Mouse (Mus musculus): ENCODE results near the gene Ntn1. TPM values are rescaled to one million over a fixed set of nuclear protein-coding genes. Genes with fewer than 3 reads are reported as not detected.

Gene Ntn1
- polyA plus RNA-seq, 1 experiment from 2014 or later, result 15.7 TPM

DNA sequence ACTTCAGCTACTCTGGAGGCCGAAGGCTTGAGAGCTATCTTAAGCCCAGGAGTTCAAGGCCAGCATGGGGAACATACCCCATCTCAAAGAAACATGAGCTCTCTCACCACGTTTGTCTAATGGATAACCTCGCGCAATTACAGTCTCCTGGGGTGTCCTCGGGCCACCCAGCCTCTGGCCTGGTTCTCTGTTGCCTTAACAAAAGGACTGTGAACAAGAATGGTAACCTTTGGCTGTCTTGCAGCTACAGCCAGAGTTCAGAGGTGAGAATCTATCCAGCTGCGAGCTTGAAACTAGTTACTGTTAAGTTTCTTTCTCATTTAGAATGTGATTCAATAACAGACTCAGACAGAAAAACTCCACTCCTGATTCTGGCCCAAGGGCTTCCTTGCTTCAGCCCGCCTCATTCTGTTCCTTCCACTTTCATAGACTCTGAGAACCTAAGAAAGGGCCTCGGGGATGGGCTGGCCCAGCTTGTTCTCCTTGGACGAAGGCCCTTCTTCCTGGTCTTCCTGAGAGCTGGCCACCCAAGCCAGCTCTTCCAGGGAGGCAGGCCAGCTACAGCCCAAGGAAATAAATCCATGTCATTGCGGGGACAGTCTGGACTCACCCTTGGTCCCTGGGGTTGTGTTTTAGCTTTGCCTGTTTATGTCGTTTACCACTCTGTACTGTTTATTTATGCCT, 12.5 kb downstream of the Ntn1 start:
- H3K4me1 ChIP-seq (ENCODE audit: control insufficient read depth, insufficient read depth, low read length), result peaks cover 23% of the 10 kb centered on the region
- no peak overlapping the region; the same call in 1 of the 2 replicates for H3K4me2 ChIP-seq (ENCODE audit: low read depth, low read length)
- H3K9ac ChIP-seq (replicated peaks; ENCODE audit: low read depth, low read length), result no peak overlapping the region
- WGBS, result 28% methylated on average over 11 of the region's 11 CpGs
- no peak overlapping the region for H3K27ac ChIP-seq (ENCODE audit: low read depth, low read length)
- no peak for ATAC-seq (ENCODE audit: low read depth)
- no peaks in the 10 kb centered on the region for H3K9me3 ChIP-seq (ENCODE audit: control insufficient read depth, low read length)
- H3K4me3 ChIP-seq (ENCODE audit: low read depth, low read length), result no peak overlapping the region
- peaks cover 18% of the 10 kb centered on the region for H3K27me3 ChIP-seq (ENCODE audit: control insufficient read depth, insufficient read depth, low read length)
- no peaks in the 10 kb centered on the region for H3K36me3 ChIP-seq (ENCODE audit: control insufficient read depth, insufficient read depth, low read length)

DNA sequence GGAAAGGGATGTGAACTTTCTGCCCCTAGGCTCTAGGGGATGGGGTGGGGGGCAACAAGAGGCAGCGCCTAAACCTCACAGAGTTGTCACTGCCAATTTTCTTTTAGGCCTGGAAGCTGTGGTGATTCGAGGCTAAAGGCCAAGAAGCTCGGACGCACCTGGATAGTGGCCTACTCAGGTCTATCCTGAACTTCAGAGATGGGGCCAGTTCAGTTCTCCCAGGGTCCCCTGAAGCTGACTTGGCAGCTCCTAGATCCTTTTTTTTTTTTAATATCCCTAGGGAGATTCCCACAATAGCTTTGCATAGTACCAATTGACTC, 13.2 kb downstream of the Ntn1 start:
- Histone ChIP-seq H3K9me3 (ENCODE audit: control insufficient read depth, low read length) (no peaks in the 10 kb centered on the region), H3K27ac (ENCODE audit: low read depth, low read length) (peak overlapping the region; percentile 77), H3K36me3 (ENCODE audit: control insufficient read depth, insufficient read depth, low read length) (no peaks in the 10 kb centered on the region), H3K4me3 (ENCODE audit: low read depth, low read length) (peak overlapping the region; percentile 64), H3K4me2 (ENCODE audit: low read depth, low read length) (peak overlapping the region; percentile 90), H3K4me1 (ENCODE audit: control insufficient read depth, insufficient read depth, low read length) (peaks cover 23% of the 10 kb centered on the region), H3K9ac (replicated peaks; ENCODE audit: low read depth, low read length) (peak overlapping the region; percentile 69), H3K27me3 (ENCODE audit: control insufficient read depth, insufficient read depth, low read length) (peaks cover 18% of the 10 kb centered on the region)
- ATAC-seq (ENCODE audit: low read depth), result no peak
- WGBS, result 23% methylated on average over 4 of the region's 4 CpGs

DNA sequence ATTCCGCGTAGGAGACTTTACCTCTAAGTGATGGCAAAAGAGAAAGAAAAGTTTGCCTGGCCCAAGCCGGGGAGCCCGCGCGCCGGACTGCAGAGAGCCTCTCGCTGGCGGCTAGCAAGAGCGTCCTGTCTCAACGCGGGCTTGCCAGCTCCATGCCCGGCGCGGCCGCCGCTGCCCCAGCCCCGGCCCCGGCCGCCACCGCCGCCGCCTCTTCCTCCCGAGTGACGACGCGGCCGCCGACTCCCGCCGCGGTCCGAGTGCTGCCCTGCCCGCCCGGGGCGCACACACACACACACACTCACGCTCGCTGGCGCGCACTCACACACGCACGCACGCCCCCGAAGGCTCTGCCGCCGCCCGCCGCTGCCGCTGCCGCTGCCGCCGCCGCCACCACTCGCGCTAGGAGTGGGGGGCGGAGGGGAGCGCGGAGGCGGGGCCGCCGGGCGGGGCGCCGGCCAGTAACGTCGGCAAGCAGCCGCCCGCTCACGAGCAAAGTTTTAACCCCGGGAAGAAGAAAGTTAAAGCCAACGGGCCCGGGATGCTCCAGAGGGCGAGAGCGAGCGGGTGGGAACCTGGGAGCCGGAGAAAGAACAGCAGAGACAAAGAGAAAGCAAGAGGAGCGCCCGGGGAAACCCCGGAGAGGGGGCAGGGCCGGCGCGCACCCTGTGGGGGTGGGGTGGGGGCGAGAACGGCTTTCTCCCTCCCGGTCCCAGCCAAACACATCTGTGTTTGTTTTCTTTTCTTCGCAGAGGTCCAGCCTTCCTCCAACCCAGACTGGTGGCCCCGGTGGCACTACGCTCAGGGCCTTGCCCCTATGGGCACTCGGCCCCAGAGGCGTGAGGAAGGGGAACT, 13.8 kb downstream of the Ntn1 start:
- peak overlapping the region; percentile 90 for H3K4me2 ChIP-seq (ENCODE audit: low read depth, low read length)
- peak overlapping the region; percentile 64 for H3K4me3 ChIP-seq (ENCODE audit: low read depth, low read length)
- peaks cover 23% of the 10 kb centered on the region for H3K4me1 ChIP-seq (ENCODE audit: control insufficient read depth, insufficient read depth, low read length)
- peaks cover 15% of the 10 kb centered on the region; the same call in 1 of the 2 replicates for H3K27me3 ChIP-seq (ENCODE audit: control insufficient read depth, insufficient read depth, low read length)
- no peaks in the 10 kb centered on the region for H3K36me3 ChIP-seq (ENCODE audit: control insufficient read depth, insufficient read depth, low read length)
- peak overlapping the region; percentile 69 for H3K9ac ChIP-seq (replicated peaks; ENCODE audit: low read depth, low read length)
- ATAC-seq (ENCODE audit: low read depth), result peak; percentile 68; the same call in 1 of the 2 replicates
- H3K27ac ChIP-seq (ENCODE audit: low read depth, low read length), result peak overlapping the region; percentile 77
- no peaks in the 10 kb centered on the region for H3K9me3 ChIP-seq (ENCODE audit: control insufficient read depth, low read length)
- under 1% methylated on average over 81 of the region's 90 CpGs for WGBS

DNA sequence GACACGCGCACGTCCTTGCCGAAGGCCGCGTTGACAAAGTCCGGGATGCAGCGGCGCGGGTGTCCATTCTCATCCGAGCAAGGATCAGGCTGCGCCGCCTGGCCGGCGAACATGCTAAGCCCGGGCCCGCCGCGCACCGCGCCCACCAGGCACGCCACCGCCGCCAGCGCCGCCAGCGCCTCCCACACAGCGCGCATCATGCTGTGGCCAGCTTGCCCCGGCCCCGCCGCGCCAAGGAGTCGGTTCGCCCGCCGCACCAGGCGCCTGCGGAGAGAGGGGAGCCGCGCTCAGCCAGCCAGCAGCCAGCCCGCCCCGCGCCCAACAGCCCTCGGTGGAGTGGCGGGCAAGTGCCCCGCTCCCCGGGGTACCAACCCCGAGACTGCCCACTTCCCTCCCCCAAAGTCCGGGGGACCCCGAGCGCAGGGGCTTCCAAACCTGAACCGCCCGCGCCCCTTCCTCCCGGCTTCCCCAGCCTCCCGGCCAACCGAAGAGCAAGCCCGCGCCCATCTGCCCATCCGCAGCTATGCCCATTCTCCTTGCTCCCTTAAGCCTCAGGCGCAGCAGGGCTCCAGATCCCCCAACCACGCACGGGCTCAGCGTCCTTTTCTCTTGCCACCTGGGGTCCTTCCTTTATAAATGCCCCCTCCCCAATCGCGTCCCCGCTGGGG, 14.6 kb downstream of the Ntn1 start:
- whole genome bisulfite sequencing, result 0% methylated on average over 48 of the region's 68 CpGs
- Histone ChIP-seq H3K4me1 (ENCODE audit: control insufficient read depth, insufficient read depth, low read length) (peaks cover 23% of the 10 kb centered on the region), H3K4me3 (ENCODE audit: low read depth, low read length) (peak overlapping the region; percentile 64), H3K9ac (replicated peaks; ENCODE audit: low read depth, low read length) (peak overlapping the region; percentile 69), H3K27ac (ENCODE audit: low read depth, low read length) (peak overlapping the region; percentile 77), H3K4me2 (ENCODE audit: low read depth, low read length) (peak overlapping the region; percentile 90), H3K27me3 (ENCODE audit: control insufficient read depth, insufficient read depth, low read length) (peaks cover 13% of the 10 kb centered on the region; the same call in 1 of the 2 replicates), H3K36me3 (ENCODE audit: control insufficient read depth, insufficient read depth, low read length) (no peaks in the 10 kb centered on the region), H3K9me3 (ENCODE audit: control insufficient read depth, low read length) (no peaks in the 10 kb centered on the region)
- ATAC-seq (ENCODE audit: low read depth), result peak; percentile 33; the same call in 1 of the 2 replicates

DNA sequence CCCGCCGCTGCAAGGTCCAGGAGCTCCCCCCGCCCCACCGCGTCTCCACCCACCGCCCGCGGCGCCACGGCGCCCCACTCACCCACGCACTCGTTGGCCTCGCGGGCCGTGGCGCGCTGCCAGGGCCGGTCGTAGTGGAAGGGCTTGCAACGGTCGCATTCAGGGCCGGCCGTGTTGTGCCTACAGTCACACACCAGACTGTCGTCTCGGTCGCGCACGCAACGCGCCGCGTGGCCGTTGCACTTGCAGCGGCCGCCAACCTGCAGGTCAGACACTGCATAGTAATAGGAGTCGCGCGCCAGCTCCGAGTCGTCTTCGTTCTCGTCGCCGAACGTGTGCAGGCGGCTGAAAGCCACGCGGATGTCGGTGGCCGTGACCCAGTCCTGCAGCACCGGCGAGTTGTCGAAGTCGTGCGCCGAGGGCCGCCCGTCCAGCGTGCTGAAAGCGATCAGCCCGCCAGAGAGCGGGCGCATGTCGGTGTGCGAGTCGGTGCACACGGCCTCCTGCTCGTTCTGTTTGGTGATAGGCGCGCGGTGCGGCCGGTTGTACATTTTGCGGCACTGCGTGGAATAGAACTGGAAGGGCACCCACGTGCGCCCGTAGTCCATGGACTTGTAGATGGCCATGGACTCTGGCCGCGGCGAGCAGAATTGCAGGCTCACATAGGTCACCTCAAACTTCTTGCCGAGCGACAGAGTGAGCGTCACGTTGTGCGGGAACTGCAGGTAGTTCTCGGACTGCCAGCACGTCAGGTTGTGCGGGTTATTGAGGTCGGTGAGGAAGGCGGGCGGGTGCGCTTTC, 15.4 kb downstream of the Ntn1 start:
- peaks cover 23% of the 10 kb centered on the region for H3K4me1 ChIP-seq (ENCODE audit: control insufficient read depth, insufficient read depth, low read length)
- H3K4me3 ChIP-seq (ENCODE audit: low read depth, low read length), result peak overlapping the region; percentile 64
- H3K9me3 ChIP-seq (ENCODE audit: control insufficient read depth, low read length), result no peaks in the 10 kb centered on the region
- 0 out of 2 replicates have a peak, but pooled peaks have one; percentile 22 for ATAC-seq (ENCODE audit: low read depth)
- H3K9ac ChIP-seq (replicated peaks; ENCODE audit: low read depth, low read length), result peak overlapping the region; percentile 69
- H3K4me2 ChIP-seq (ENCODE audit: low read depth, low read length), result peak overlapping the region; percentile 90
- peaks cover 8% of the 10 kb centered on the region; the same call in 1 of the 2 replicates for H3K27me3 ChIP-seq (ENCODE audit: control insufficient read depth, insufficient read depth, low read length)
- H3K27ac ChIP-seq (ENCODE audit: low read depth, low read length), result peak overlapping the region; percentile 77
- no peaks in the 10 kb centered on the region for H3K36me3 ChIP-seq (ENCODE audit: control insufficient read depth, insufficient read depth, low read length)
- WGBS, result under 1% methylated on average over 88 of the region's 94 CpGs

DNA sequence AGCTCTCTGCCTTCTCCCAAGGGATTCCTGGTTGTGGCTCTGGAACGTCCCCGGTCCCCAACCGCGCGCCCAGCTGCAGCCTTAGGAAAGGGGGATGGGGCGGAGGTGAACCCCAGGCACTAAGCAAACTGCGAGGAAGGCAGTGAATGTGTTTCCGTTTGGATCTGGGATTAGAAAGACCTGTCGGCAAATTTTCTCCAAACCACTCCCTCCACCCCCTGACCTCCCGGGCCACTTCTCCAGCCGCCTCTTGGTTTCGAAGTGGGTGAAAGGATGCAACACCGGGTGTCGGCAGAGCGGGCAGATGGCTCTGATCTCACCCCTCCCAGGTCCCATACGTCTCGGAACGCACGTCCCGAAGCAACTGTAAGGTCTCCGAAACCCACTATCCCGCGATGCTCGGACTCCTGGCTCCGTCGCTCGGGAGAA, 16.0 kb downstream of the Ntn1 start:
- Histone ChIP-seq H3K9me3 (ENCODE audit: control insufficient read depth, low read length) (no peaks in the 10 kb centered on the region), H3K4me3 (ENCODE audit: low read depth, low read length) (peak overlapping the region; percentile 64), H3K27me3 (ENCODE audit: control insufficient read depth, insufficient read depth, low read length) (peaks cover 8% of the 10 kb centered on the region; the same call in 1 of the 2 replicates), H3K4me2 (ENCODE audit: low read depth, low read length) (peak overlapping the region; percentile 90), H3K9ac (replicated peaks; ENCODE audit: low read depth, low read length) (peak overlapping the region; percentile 69), H3K36me3 (ENCODE audit: control insufficient read depth, insufficient read depth, low read length) (no peaks in the 10 kb centered on the region), H3K4me1 (ENCODE audit: control insufficient read depth, insufficient read depth, low read length) (peaks cover 22% of the 10 kb centered on the region), H3K27ac (ENCODE audit: low read depth, low read length) (peak overlapping the region; percentile 77)
- under 1% methylated on average over 27 of the region's 27 CpGs for WGBS
- ATAC-seq (ENCODE audit: low read depth), result 0 out of 2 replicates have a peak, but pooled peaks have one; percentile 5

DNA sequence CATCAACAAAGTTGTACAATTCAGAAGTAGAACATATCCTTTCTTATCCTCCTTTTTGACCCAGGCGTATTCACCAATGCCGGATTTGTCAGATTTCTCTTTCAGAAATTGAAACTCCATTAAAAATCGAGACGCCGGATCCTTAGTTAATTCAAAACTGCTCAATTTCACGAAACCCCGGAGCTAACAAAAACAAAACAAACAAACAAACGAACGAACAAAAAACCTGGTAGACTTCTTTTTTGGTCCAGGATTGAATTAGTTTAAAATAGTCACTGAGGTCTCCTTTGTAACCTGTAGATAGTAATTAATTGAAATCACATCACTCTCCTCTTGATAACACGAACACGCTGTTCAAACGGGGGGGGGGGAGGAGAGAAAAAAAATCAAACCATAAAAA, 16.5 kb downstream of the Ntn1 start:
- peak overlapping the region; percentile 69 for H3K9ac ChIP-seq (replicated peaks; ENCODE audit: low read depth, low read length)
- 4% methylated on average over 12 of the region's 12 CpGs for WGBS
- peaks cover 23% of the 10 kb centered on the region for H3K4me1 ChIP-seq (ENCODE audit: control insufficient read depth, insufficient read depth, low read length)
- no peak for ATAC-seq (ENCODE audit: low read depth)
- H3K36me3 ChIP-seq (ENCODE audit: control insufficient read depth, insufficient read depth, low read length), result no peaks in the 10 kb centered on the region
- H3K4me3 ChIP-seq (ENCODE audit: low read depth, low read length), result peak overlapping the region; percentile 64
- H3K4me2 ChIP-seq (ENCODE audit: low read depth, low read length), result peak overlapping the region; percentile 90
- H3K27ac ChIP-seq (ENCODE audit: low read depth, low read length), result no peak overlapping the region; the same call in 1 of the 2 replicates
- H3K27me3 ChIP-seq (ENCODE audit: control insufficient read depth, insufficient read depth, low read length), result peaks cover 8% of the 10 kb centered on the region; the same call in 1 of the 2 replicates
- no peaks in the 10 kb centered on the region for H3K9me3 ChIP-seq (ENCODE audit: control insufficient read depth, low read length)

DNA sequence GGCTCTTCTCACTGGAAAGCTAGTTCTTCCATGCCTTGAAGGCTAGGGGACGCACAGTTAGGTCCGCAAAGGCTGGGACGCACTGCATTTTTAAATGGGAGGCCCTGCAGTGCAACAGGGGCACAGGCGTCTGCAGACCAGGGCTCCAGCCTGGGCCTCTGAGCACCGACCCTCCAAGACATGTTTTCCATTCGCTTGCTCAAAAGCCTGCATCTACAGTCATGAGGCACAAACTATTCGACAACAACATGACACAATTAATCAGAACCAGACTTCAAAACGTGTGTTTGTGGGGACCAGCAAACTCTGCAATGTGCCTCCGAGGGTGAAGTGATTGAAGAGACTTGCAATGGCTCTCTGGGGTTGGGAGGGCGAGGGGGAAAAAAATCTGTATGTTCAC, 17.1 kb downstream of the Ntn1 start:
- peak overlapping the region; percentile 90 for H3K4me2 ChIP-seq (ENCODE audit: low read depth, low read length)
- peak overlapping the region; percentile 22; the same call in 1 of the 2 replicates for H3K9ac ChIP-seq (replicated peaks; ENCODE audit: low read depth, low read length)
- peak overlapping the region; percentile 39; the same call in 1 of the 2 replicates for H3K27ac ChIP-seq (ENCODE audit: low read depth, low read length)
- peaks cover 7% of the 10 kb centered on the region; the same call in 1 of the 2 replicates for H3K27me3 ChIP-seq (ENCODE audit: control insufficient read depth, insufficient read depth, low read length)
- peaks cover 29% of the 10 kb centered on the region for H3K4me1 ChIP-seq (ENCODE audit: control insufficient read depth, insufficient read depth, low read length)
- peak overlapping the region; percentile 64 for H3K4me3 ChIP-seq (ENCODE audit: low read depth, low read length)
- no peaks in the 10 kb centered on the region for H3K36me3 ChIP-seq (ENCODE audit: control insufficient read depth, insufficient read depth, low read length)
- no peak for ATAC-seq (ENCODE audit: low read depth)
- 12% methylated on average over 10 of the region's 10 CpGs for WGBS
- H3K9me3 ChIP-seq (ENCODE audit: control insufficient read depth, low read length), result no peaks in the 10 kb centered on the region
